Mouse (Mus musculus) mouse trophoblast stem cell (cell line): ENCODE results near the gene Tcf19.
"Not testable (repeated sequence)": the region's sequence is repeated elsewhere in the genome, so short reads cannot be mapped to it uniquely, and the experiment has no call there.

Experiments
- in situ Hi-C, 2 experiments: fragments of 300-500 bp; cut with MseI, MboI; formaldehyde crosslinking; loops; 2 replicates in 1 of 2; 3 replicates in 1 of 2; pipeline ENCODE4 v1.15.1; 2025

The Tcf19 gene

DNA sequence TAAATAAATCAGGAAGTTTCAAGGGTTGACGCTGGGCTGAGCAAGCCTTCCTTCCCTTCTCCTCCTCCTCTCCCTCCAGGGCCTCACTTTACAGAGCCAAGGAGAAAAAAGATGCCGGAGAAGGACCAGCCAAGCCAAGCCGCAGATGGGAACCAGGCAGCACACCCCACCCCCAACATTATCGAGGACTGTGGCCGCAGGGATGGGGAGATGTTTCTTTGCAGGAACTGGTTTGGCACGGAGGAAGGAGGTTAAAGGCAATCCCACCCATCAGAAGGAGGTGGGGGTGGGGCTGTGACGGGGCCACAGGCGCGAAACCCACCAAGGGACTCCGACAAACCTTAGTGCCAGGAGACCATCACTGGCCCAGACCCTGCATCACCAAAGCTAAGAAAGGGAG, 29.9 kb downstream of the Tcf19 start:
- in situ Hi-C loops = no loop called here

DNA sequence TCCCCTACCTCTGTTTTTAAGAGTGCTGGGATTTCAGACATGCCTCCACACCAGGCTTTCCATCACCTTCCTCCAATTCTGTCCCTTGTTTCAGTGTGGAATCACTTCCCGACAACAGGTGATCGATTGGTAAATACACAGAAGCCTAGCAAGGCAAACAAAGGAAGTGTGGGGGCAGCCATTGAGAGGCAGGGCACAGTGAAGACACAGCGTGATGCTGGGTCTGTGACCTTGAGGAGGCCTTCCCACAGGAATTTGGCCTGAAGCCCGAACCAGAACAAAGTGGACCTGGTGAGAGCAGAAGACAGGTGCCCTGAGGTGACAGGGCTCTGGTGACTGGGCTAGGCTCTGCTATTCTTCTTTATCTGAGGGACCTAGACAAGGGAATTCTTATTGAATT, 30.9 kb downstream of the Tcf19 start:
- in situ Hi-C loops = no loop called here

DNA sequence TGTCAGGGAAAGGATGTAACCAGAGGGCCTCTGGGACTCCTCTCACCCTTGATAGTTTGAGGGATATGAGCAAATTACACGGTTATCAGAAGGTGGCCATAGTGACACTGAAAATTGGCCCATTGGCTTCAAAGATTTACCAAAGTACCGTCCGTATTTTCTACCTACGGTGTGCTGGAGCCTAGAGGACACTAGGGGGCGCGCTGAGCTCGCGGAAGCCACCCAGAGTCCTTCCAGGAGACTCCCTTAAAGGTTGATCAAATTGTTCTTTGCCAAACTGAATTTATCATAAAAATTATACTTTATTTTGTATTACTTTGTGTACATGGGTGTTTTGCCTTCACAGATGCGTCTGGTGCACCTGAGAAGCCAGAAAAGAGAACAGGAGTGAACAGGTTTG, 32.6 kb downstream of the Tcf19 start:
- in situ Hi-C loops = no loop called here

DNA sequence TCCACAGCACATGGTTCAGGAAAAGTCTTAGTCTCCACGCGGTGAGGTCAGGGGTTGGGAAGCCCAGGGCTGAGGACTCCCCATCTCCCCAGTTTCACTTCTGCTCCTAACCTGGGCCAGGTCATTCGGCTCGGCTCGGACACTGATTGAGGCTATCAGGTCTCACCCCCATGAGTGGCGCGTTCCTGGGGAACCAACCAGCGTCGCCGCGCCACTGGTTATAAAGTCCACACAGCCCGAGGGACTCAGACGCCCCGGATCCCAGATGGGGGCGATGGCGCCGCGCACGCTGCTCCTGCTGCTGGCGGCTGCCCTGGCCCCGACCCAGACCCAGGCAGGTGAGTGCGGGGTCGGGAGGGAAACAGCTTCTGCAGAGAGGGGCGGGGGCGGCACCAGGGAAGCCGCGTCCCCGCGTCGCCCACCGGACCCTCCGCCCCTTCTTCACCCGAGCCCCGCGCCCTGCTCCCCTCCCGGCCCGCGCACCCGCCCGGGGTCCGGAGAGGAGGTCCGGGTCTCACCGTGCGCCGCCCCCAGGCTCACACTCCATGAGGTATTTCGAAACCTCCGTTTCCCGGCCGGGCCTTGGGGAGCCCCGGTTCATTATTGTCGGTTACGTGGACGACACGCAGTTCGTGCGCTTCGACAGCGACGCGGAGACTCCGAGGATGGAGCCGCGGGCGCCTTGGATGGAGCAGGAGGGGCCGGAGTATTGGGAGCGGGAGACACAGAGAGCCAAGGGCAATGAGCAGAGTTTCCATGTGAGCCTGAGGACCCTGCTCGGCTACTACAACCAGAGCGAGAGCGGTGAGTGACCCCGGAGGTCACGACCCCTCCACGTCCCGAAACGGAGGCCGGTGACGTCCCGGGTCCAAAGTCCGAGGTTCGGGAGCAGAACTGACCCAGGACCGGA, 46.5 kb downstream of the Tcf19 start, which contains the start of gene H2-Q10:
Gene H2-Q10, plus strand, starts transcription at position 248 of the 910 bp plus-strand sequence.
- in situ Hi-C loops = no loop called here

DNA sequence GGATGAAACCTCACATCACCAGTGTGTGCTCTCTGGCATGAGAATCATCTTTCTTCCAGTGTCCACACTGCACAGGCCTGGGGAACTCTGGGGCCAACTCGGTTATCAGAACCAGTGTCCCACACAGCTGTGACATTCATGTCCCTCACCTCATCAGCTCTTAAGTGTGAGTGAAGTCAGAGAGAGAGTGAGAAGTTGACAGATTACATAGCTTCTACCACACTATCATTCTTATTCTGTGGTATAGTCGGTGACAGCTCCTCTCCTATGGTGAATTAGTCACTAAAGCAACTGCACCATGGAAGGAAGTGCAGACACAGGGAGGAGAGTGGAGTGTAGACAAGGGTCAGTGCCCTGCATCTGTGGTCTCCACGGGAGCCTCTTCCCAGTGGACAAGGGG, 47.7 kb downstream of the Tcf19 start:
- in situ Hi-C loops = not testable (repeated sequence)

DNA sequence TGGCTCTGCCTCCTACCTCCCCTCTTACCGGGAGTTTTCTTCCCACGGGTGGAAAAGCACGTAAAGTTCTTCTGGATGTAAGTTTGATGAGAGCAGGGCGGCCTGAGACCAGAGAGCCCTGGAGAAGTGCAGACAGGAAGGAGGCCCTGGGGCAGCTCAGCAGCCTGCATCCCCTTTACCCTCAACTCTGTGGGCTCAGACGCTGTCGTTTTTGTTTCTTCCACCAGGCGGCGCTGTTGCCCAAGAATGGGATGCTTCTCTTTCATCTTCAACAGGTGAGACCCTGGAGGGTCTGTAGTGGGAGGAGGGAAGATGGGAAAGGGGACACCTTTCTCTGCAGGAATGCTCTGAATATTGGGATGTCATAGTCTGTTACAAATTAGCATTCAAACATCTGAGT, 51.0 kb downstream of the Tcf19 start:
- in situ Hi-C loops = not testable (repeated sequence)
